Mouse (Mus musculus) inflammation-experienced regulatory T-cells (primary cell): ENCODE measurements around the gene Prl7a2. TPM values are rescaled to one million over a fixed set of nuclear protein-coding genes. Genes with fewer than 3 reads are reported as not detected.

Experiments
- polyA plus RNA-seq, 2 experiments: library from polyadenylated mRNA; unstranded; fragments of 100-300 nt; shearing (Covaris generic); gene quantifications; one replicate each; pipeline ENCODE4 v1.2.1; 2017

The Prl7a2 gene
- polyA plus RNA-seq = not detected

DNA sequence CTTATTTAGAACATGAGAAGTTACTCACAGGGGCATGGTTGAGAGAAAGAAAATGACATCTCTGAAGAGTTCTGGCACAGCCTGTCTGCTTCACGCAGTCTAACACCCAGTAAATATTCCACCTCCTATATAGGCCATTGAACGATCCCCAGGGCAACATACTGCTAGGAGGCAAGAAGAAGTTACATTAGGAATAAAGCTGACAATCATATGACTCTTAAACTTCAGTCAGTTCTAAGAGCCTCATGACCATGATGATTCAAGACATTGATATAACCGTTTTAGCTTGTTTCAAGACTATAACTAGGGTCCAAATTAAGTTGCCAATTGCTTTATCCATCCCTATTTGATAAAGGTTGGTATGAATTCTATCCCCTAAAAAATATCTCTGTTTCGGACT is at the start of gene Prl7a2:
Prl7a2 (minus strand) TSS at position 101 of the 400 bp plus-strand sequence.

DNA sequence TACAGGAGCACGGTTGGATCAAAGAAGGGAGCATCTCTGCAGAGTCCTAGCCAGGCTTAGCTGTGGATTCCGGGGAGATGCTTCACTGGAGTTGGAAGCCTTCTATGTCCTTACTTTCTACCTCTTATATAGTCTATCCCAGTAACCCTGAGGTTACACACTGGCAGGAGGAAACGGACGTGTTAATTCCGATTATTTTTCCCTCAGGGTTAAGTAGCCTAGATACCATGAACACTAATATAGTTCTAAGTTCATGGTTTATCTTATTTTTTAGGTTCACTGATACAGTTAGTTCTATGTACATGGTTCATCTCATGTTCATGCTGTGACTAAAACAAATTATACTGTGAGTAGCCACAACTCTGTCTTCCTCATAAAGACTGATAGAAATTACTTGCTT is 48.8 kb upstream of the Prl7a2 start, which contains the start of gene Prl7d1:
Prl7d1 (minus strand) TSS at position 101 of the 400 bp plus-strand sequence.

DNA sequence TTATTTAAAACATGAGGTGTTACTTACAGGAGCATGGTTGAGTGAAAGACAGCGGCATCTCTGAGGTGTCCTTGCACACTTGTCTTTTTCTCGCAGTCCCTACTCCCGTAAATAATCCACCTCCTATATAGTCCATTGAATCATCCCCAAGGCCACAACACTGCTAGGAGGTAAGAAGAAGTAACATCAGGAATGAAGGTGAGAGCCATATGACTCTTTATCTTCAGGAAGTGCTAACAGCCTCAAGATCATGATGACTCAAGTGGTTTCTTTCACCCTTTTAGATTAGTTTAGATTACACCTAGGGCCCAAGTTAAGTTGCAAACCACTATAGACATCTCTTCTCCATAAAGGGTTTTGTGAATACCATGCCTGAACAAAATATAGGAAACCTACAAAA is 25.4 kb downstream of the Prl7a2 start, which contains the start of gene Prl7a1:
Prl7a1 (minus strand) TSS at position 101 of the 400 bp plus-strand sequence.

DNA sequence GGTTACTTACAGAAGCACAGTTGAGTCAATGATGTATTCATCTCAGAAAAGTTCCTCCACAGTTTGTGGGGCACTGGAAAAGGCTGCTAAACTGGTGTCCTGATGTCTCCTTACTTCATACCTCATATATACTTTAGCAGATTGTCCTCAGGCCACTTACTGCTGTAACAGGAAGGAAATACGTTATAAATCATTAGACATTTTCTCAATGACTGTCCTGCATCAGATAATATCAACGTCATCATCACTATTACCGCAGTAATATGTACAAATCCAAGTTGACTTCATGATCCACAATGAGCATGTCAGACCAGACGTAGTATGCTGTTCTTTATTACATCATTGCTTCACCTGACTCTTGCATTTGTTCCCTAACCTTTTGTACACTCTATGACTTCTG is 57.4 kb downstream of the Prl7a2 start, which contains the start of gene Prl7b1:
Prl7b1 (minus strand) TSS at position 101 of the 400 bp plus-strand sequence.

Other genes with a start within 250 kb of the Prl7a2 start
- 1 to 10 TPM in 1 of 2 experiments, not detected in 1; 1.3 TPM for gene Prl8a6, start 229.3 kb downstream of the Prl7a2 start, polyA plus RNA-seq
- under 1 TPM in 1 of 2 experiments, not detected in 1; 0.51 TPM for gene Prl8a8, start 154.8 kb downstream of the Prl7a2 start, polyA plus RNA-seq
- gene Prl8a9, start 103.4 kb downstream of the Prl7a2 start, polyA plus RNA-seq = not detected
- gene Prl8a1, start 85.9 kb downstream of the Prl7a2 start, polyA plus RNA-seq = not detected
- gene Prl7b1, start 57.5 kb downstream of the Prl7a2 start, polyA plus RNA-seq = not detected
- under 1 TPM in 1 of 2 experiments, not detected in 1; 0.44 TPM for gene Prl7a1, start 25.5 kb downstream of the Prl7a2 start, polyA plus RNA-seq
- not detected for gene Prl7d1, start 48.7 kb upstream of the Prl7a2 start, polyA plus RNA-seq
- gene Prl7c1, start 112.8 kb upstream of the Prl7a2 start, polyA plus RNA-seq = not detected
- gene Prl2a1, start 133.6 kb upstream of the Prl7a2 start, polyA plus RNA-seq = not detected
- 1 to 10 TPM in 1 of 2 experiments, not detected in 1; 1.3 TPM for gene Prl2c1, start 181.3 kb upstream of the Prl7a2 start, polyA plus RNA-seq